15 mouse cellular contexts compared by ENCODE assay signal in genomic region chr12:12722982-12723661, GRCm38 (mm10).
A peak's percentile ranks its signal among the peaks of the same experiment; 100 is the strongest.
DNase-seq lines count a peak whose midpoint lies in the region; ATAC-seq and TF ChIP-seq lines count a peak whose summit lies in the region.
"Had no signal": no experiment of that assay in that cellular context is flagged by ENCODE, and none has a peak within 500 bp of the region (broad histone marks: within the 10 kb centered on the region; RNA-seq: fewer than 3 reads in every experiment).

No protein-coding gene starts in this region.

- H3K4me2 ChIP-seq in forebrain, postnatal 0 days (ENCODE audit: low read depth): peak overlapping the region; percentile 30
- peak overlapping the region; percentile 39 for H3K4me2 ChIP-seq in midbrain, embryonic 12.5 days (replicated peaks)
- H3K4me2 ChIP-seq: heart, embryonic 15.5 days; intestine, embryonic 15.5 days; liver, embryonic 13.5 days had no signal

- no peak overlapping the region for H3K4me3 ChIP-seq in forebrain, postnatal 0 days (ENCODE audit: low read depth, low read length)
- H3K4me3 ChIP-seq in midbrain, embryonic 12.5 days: 0 out of 2 replicates have a peak overlapping the region, but pooled peaks have one; percentile 8
- H3K4me3 ChIP-seq: heart, embryonic 15.5 days; intestine, embryonic 15.5 days; liver, embryonic 13.5 days had no signal

- no peak for TF ChIP-seq CTCF in forebrain, postnatal 0 days (IDR thresholded peaks at IDR 0.05; ENCODE audit: low read depth)

- H3K27me3 ChIP-seq in forebrain, postnatal 0 days (ENCODE audit: insufficient read depth, low read length): no peaks in the 10 kb centered on the region
- peaks cover 33% of the 10 kb centered on the region for H3K27me3 ChIP-seq in midbrain, embryonic 12.5 days
- H3K27me3 ChIP-seq: intestine, embryonic 15.5 days had no signal

- peak; percentile 73 for ATAC-seq in forebrain, postnatal 0 days
- ATAC-seq in midbrain, embryonic 12.5 days (ENCODE audit: low FRiP score, low read depth): peak; percentile 74
- ATAC-seq: intestine, embryonic 15.5 days had no signal

- H3K36me3 ChIP-seq in forebrain, postnatal 0 days (ENCODE audit: insufficient read depth): no peaks in the 10 kb centered on the region
- H3K36me3 ChIP-seq in midbrain, embryonic 12.5 days: no peaks in the 10 kb centered on the region
- H3K36me3 ChIP-seq: G1E; heart, embryonic 15.5 days; intestine, embryonic 15.5 days; liver, embryonic 13.5 days had no signal

- H3K27ac ChIP-seq in forebrain, postnatal 0 days (ENCODE audit: low read depth, low read length): peak overlapping the region; percentile 0; the same call in 1 of the 2 replicates
- peak overlapping the region; percentile 81 for H3K27ac ChIP-seq in midbrain, embryonic 12.5 days (replicated peaks)
- H3K27ac ChIP-seq: heart, embryonic 15.5 days; intestine, embryonic 15.5 days; liver, embryonic 13.5 days had no signal

- DNase-seq in right cerebral cortex, postnatal 14 days: peak; percentile 10
- DNase-seq in right cerebral cortex, adult 2 months (ENCODE audit: low spot score in 2 of 2): no peak
- DNase-seq in forebrain, postnatal 0 days: peak; percentile 70
- peak; percentile 58 for DNase-seq in retina, embryonic 14.5 days (ENCODE audit: low spot score)
- no peak for DNase-seq in heart, postnatal 10 days
- no peak for DNase-seq in urinary bladder, postnatal 10 days (ENCODE audit: low spot score)
- DNase-seq in testis, postnatal 10 days (ENCODE audit: low spot score): no peak
- DNase-seq: cerebellum, postnatal 14 days; gastrocnemius, postnatal 10 days; liver, embryonic 13.5 days; thymus, postnatal 36 days had no signal

- 8% methylated on average over 20 of the region's 20 CpGs for WGBS in forebrain, postnatal 0 days
- 11% methylated on average over 20 of the region's 20 CpGs for WGBS in midbrain, embryonic 12.5 days

- intact Hi-C loops in heart, postnatal 10 days (cut with DNase I): no loop called here

- H3K4me1 ChIP-seq in forebrain, postnatal 0 days (ENCODE audit: insufficient read depth): peaks cover 5% of the 10 kb centered on the region; the same call in 1 of the 2 replicates
- peaks cover 44% of the 10 kb centered on the region for H3K4me1 ChIP-seq in midbrain, embryonic 12.5 days

- no peaks in the 10 kb centered on the region for H3K9me3 ChIP-seq in forebrain, postnatal 0 days (ENCODE audit: low read length)
- no peaks in the 10 kb centered on the region for H3K9me3 ChIP-seq in midbrain, embryonic 12.5 days
- H3K9me3 ChIP-seq: heart, embryonic 15.5 days; intestine, embryonic 15.5 days; liver, embryonic 13.5 days had no signal

- H3K9ac ChIP-seq in forebrain, postnatal 0 days: peak overlapping the region; percentile 2; the same call in 1 of the 2 replicates
- H3K9ac ChIP-seq in midbrain, embryonic 12.5 days (replicated peaks): no peak overlapping the region
- H3K9ac ChIP-seq: heart, embryonic 15.5 days; intestine, embryonic 15.5 days; liver, embryonic 13.5 days had no signal

Comparison
In these comparisons a context has a peak if more than half of its experiments do, and no peak if none do; other contexts are left out.
1. DNase-seq: peak in right cerebral cortex, postnatal 14 days (single experiment), forebrain, postnatal 0 days (single experiment) and retina, embryonic 14.5 days (single experiment); none in right cerebral cortex, adult 2 months (0 of 2), heart, postnatal 10 days (0 of 2), urinary bladder, postnatal 10 days (single experiment) and testis, postnatal 10 days (single experiment).